ENCODE assay signal across 9 mouse cellular contexts in the genomic region with DNA sequence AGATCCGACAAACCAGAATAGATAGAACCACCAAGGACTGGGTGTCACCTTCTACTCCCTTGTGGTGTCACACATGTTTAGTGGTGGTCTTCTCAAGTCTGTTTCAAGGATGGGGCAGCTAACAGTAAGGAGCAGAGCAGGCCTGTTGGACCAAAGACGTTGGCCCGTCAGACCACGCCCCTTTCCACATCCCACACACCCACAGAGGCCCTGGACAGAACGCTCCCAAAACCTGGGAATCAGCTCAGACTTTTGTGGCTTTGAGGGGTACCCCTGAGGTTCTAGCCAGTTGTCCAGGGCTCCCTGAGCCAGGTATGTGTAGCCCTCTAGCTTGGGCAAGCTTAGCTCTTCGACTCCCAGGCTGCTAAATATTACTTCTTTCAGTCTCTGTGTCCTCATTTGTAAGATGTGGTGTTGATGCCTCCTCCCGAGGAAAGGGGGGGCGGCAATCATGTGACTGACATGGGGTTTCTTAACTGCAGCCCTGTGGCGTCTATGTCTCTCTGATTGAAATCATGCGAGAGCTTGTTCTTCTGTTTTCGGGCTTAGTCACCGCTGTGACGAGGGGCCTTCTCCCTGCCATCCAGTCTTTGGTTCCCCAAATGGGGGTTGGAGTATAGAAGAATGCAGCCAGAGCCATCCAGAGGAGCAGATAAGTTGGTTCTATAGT. TPM values are rescaled to one million over a fixed set of nuclear protein-coding genes. Genes with fewer than 3 reads are reported as not detected.
DNase-seq lines count a peak whose midpoint lies in the region; ATAC-seq lines count a peak whose summit lies in the region.
"Had no signal": no experiment of that assay in that cellular context is flagged by ENCODE, and none has a peak within 500 bp of the region (broad histone marks: within the 10 kb centered on the region; RNA-seq: fewer than 3 reads in every experiment).

No protein-coding gene starts in this region.

- H3K4me1 ChIP-seq in forebrain, embryonic 13.5 days, result peaks cover 34% of the 10 kb centered on the region
- H3K4me1 ChIP-seq in kidney, embryonic 16.5 days (ENCODE audit: insufficient read depth, low read length), result peaks cover 33% of the 10 kb centered on the region
- peaks cover 23% of the 10 kb centered on the region for H3K4me1 ChIP-seq in midbrain, embryonic 11.5 days (ENCODE audit: control insufficient read depth, insufficient read depth, low read length)

- no peak for ATAC-seq in forebrain, embryonic 13.5 days
- no peak for ATAC-seq in kidney, embryonic 16.5 days (ENCODE audit: low FRiP score, low TSS enrichment)
- ATAC-seq in midbrain, embryonic 11.5 days (ENCODE audit: low FRiP score), result no peak

- H3K4me2 ChIP-seq in forebrain, embryonic 13.5 days, result peak overlapping the region; percentile 84
- H3K4me2 ChIP-seq in kidney, embryonic 16.5 days (replicated peaks; ENCODE audit: low read depth, low read length), result peak overlapping the region; percentile 85
- peak overlapping the region; percentile 88 for H3K4me2 ChIP-seq in midbrain, embryonic 11.5 days

- WGBS in forebrain, embryonic 13.5 days, result 64% methylated on average over 13 of the region's 13 CpGs
- 56% methylated on average over 13 of the region's 13 CpGs for WGBS in kidney, embryonic 16.5 days
- WGBS in midbrain, embryonic 11.5 days, result 80% methylated on average over 13 of the region's 13 CpGs

- H3K27ac ChIP-seq in forebrain, embryonic 13.5 days, result peak overlapping the region; percentile 35; the same call in 1 of the 2 replicates
- 0 out of 2 replicates have a peak overlapping the region, but pooled peaks have one; percentile 33 for H3K27ac ChIP-seq in kidney, embryonic 16.5 days (ENCODE audit: low read length)
- H3K27ac ChIP-seq in midbrain, embryonic 11.5 days (ENCODE audit: low read depth, low read length), result no peak overlapping the region

- H3K4me3 ChIP-seq in forebrain, embryonic 13.5 days, result peak overlapping the region; percentile 79
- H3K4me3 ChIP-seq in kidney, embryonic 16.5 days (ENCODE audit: low read length), result peak overlapping the region; percentile 67; the same call in 1 of the 2 replicates
- H3K4me3 ChIP-seq in midbrain, embryonic 11.5 days (ENCODE audit: low read depth, low read length), result peak overlapping the region; percentile 87
- H3K4me3 ChIP-seq: erythroblast, embryonic 14.5 days had no signal

- peak overlapping the region; percentile 17; the same call in 1 of the 2 replicates for H3K9ac ChIP-seq in forebrain, embryonic 13.5 days
- H3K9ac ChIP-seq in kidney, embryonic 16.5 days (replicated peaks; ENCODE audit: low read length), result peak overlapping the region; percentile 82; the same call in 1 of the 2 replicates
- H3K9ac ChIP-seq in midbrain, embryonic 11.5 days (ENCODE audit: low read length), result peak overlapping the region; percentile 98

- peak; percentile 46 for DNase-seq in gastrocnemius, postnatal 14 days
- no peak for DNase-seq in gastrocnemius, adult 8-10 months (ENCODE audit: low spot score in 2 of 2)
- DNase-seq in midbrain, embryonic 11.5 days (ENCODE audit: low spot score, missing footprints), result peak; percentile 86
- no peak for DNase-seq in adrenal gland, postnatal 36 days
- DNase-seq in left cerebral cortex, postnatal 10 days (ENCODE audit: extremely low spot score in 1 of 2, low spot score in 2 of 2), result no peak
- no peak for DNase-seq in testis, postnatal 14 days (ENCODE audit: low spot score)

- H3K36me3 ChIP-seq in forebrain, embryonic 13.5 days (ENCODE audit: poor library complexity, severe bottlenecking), result peaks cover 27% of the 10 kb centered on the region
- H3K36me3 ChIP-seq in kidney, embryonic 16.5 days (ENCODE audit: insufficient read depth, low read length), result peaks cover 18% of the 10 kb centered on the region
- no peaks in the 10 kb centered on the region for H3K36me3 ChIP-seq in midbrain, embryonic 11.5 days (ENCODE audit: control insufficient read depth, insufficient read depth, low read length)

- H3K9me3 ChIP-seq in forebrain, embryonic 13.5 days (replicated peaks), result no peaks in the 10 kb centered on the region
- no peaks in the 10 kb centered on the region for H3K9me3 ChIP-seq in kidney, embryonic 16.5 days (ENCODE audit: low read length)
- no peaks in the 10 kb centered on the region for H3K9me3 ChIP-seq in midbrain, embryonic 11.5 days (ENCODE audit: control insufficient read depth, low read length)

- intact Hi-C loops in gastrocnemius, postnatal 14 days (cut with DNase I; ENCODE audit: low total_unique reads), result loop anchor here (5.0 to 10.0 kb wide), 2 partner anchors 48 to 95 kb away; no protein-coding TSS in a partner anchor
- intact Hi-C loops in left cerebral cortex, postnatal 10 days (cut with DNase I), result loop anchor here (5.0 kb wide), 1 partner anchor 238 kb away; no protein-coding TSS in a partner anchor

- H3K27me3 ChIP-seq in forebrain, embryonic 13.5 days, result no peaks in the 10 kb centered on the region
- no peaks in the 10 kb centered on the region; the same call in 1 of the 2 replicates for H3K27me3 ChIP-seq in kidney, embryonic 16.5 days (ENCODE audit: insufficient read depth, low read length)
- no peaks in the 10 kb centered on the region for H3K27me3 ChIP-seq in midbrain, embryonic 11.5 days (ENCODE audit: control insufficient read depth, insufficient read depth, low read length)

RNA-seq across cellular contexts. Expression of gene Sh3pxd2b, which starts 1.8 kb away (rescaled TPM):
- total RNA-seq in gastrocnemius, postnatal 14 days (2021), result 10 to 100 TPM; 15.1 to 16.8 TPM
- total RNA-seq in gastrocnemius, adult 8-10 months (2022), result 1 to 10 TPM; 1.7 to 2.8 (median 2.3) TPM
- 15.7 and 18.6 TPM in 2 replicates for polyA plus RNA-seq in forebrain, embryonic 13.5 days (2015; fragmentation: Nextera tagmentation; extraction: Ambion mirVana)
- polyA plus RNA-seq in kidney, embryonic 16.5 days (2015; fragmentation: Nextera tagmentation; extraction: Ambion mirVana), result 17.7 and 20.8 TPM in 2 replicates
- 21.4 and 23.2 TPM in 2 replicates for polyA plus RNA-seq in midbrain, embryonic 11.5 days (2014; fragmentation: Nextera tagmentation; extraction: Ambion mirVana)
- 10 to 100 TPM in 1 of 2 experiments, 1 to 10 TPM in 1; 5.7 to 10.7 TPM for total RNA-seq in adrenal gland, postnatal 36 days (2021)
- 10 to 100 TPM; 28.2 to 31.9 TPM for total RNA-seq in left cerebral cortex, postnatal 10 days (2021)

RNA-seq across cellular contexts. Expression of gene Hbq1a, which starts 49.5 kb away (rescaled TPM):
- total RNA-seq in gastrocnemius, postnatal 14 days (2021), result not detected
- total RNA-seq in gastrocnemius, adult 8-10 months (2022), result not detected
- 0.65 and 0.86 TPM in 2 replicates for polyA plus RNA-seq in forebrain, embryonic 13.5 days (2015; fragmentation: Nextera tagmentation; extraction: Ambion mirVana)
- 0.37 and 0.78 TPM in 2 replicates for polyA plus RNA-seq in kidney, embryonic 16.5 days (2015; fragmentation: Nextera tagmentation; extraction: Ambion mirVana)
- 0.30 and 0.77 TPM in 2 replicates for polyA plus RNA-seq in midbrain, embryonic 11.5 days (2014; fragmentation: Nextera tagmentation; extraction: Ambion mirVana)
- under 1 TPM; 0.49 to 0.93 TPM for total RNA-seq in adrenal gland, postnatal 36 days (2021)
- 1 to 10 TPM; 1.9 to 2.1 TPM for total RNA-seq in left cerebral cortex, postnatal 10 days (2021)

RNA-seq across cellular contexts. Expression of gene Hba-a2, which starts 53.1 kb away (rescaled TPM):
- 100 to 1,000 TPM; 795 to 814 TPM for total RNA-seq in gastrocnemius, postnatal 14 days (2021)
- 100 to 1,000 TPM in 3 of 4 experiments, 10 to 100 TPM in 1; 93.3 to 179 (median 137) TPM for total RNA-seq in gastrocnemius, adult 8-10 months (2022)
- 5,794 and 5,805 TPM in 2 replicates for polyA plus RNA-seq in forebrain, embryonic 13.5 days (2015; fragmentation: Nextera tagmentation; extraction: Ambion mirVana)
- polyA plus RNA-seq in kidney, embryonic 16.5 days (2015; fragmentation: Nextera tagmentation; extraction: Ambion mirVana), result 10,418 and 11,416 TPM in 2 replicates
- polyA plus RNA-seq in midbrain, embryonic 11.5 days (2014; fragmentation: Nextera tagmentation; extraction: Ambion mirVana), result 5,591 and 5,690 TPM in 2 replicates
- total RNA-seq in adrenal gland, postnatal 36 days (2021), result 1,000 to 10,000 TPM; 1,676 to 2,955 TPM
- 100 to 1,000 TPM; 384 to 756 TPM for total RNA-seq in left cerebral cortex, postnatal 10 days (2021)

Comparison
In these comparisons a context has a peak if more than half of its experiments do, and no peak if none do; other contexts are left out.
1. DNase-seq: peak in gastrocnemius, postnatal 14 days (single experiment) and midbrain, embryonic 11.5 days (single experiment); none in gastrocnemius, adult 8-10 months (0 of 2), adrenal gland, postnatal 36 days (0 of 2), left cerebral cortex, postnatal 10 days (0 of 2) and testis, postnatal 14 days (single experiment).
2. H3K9ac ChIP-seq: peak in every context shown above with its lines; median percentile 98 in midbrain, embryonic 11.5 days; 82 in kidney, embryonic 16.5 days; 17 in forebrain, embryonic 13.5 days.
3. Peak in every context shown above with its lines, with median percentiles within 50 percentile points of each other: H3K4me2 ChIP-seq and H3K4me3 ChIP-seq.